Mouse (Mus musculus) hindbrain, embryonic 10.5 days (tissue): ENCODE data around the gene Urah. TPM values are rescaled to one million over a fixed set of nuclear protein-coding genes. Genes with fewer than 3 reads are reported as not detected.

Source experiments
- DNase-seq: peaks from one replicate; pipeline ENCODE4 v3.0.0-alpha.2; 2017; ENCODE audit warnings: low spot score
- H3K27ac ChIP-seq: fragments of 300-500 bp; sonication (generic); 2 replicates; pipeline ENCODE4 v1.5.1; 2016; ENCODE audit warnings: mild to moderate bottlenecking, moderate library complexity
- H3K27me3 ChIP-seq: fragments of 300-500 bp; sonication (generic); 2 replicates; pipeline ENCODE4 v1.6.1; 2016; ENCODE audit warnings: mild to moderate bottlenecking; ENCODE audit not compliant: poor library complexity, insufficient read depth, severe bottlenecking
- H3K36me3 ChIP-seq: fragments of 300-500 bp; sonication (generic); 2 replicates; pipeline ENCODE4 v1.6.1; 2016; ENCODE audit warnings: mild to moderate bottlenecking, moderate library complexity
- H3K4me1 ChIP-seq: fragments of 300-500 bp; sonication (generic); replicated peaks from 2 replicates; pipeline ENCODE4 v1.6.1; 2016; ENCODE audit warnings: mild to moderate bottlenecking
- H3K4me3 ChIP-seq: fragments of 300-500 bp; sonication (generic); 2 replicates; pipeline ENCODE4 v1.5.1; 2016; ENCODE audit warnings: mild to moderate bottlenecking, moderate library complexity
- H3K9me3 ChIP-seq: fragments of 300-500 bp; sonication (generic); 2 replicates; pipeline ENCODE4 v1.6.1; 2016; ENCODE audit warnings: mild to moderate bottlenecking, moderate library complexity
- WGBS: fragments of 180-500 bp; shearing (Covaris S2); methylation state at CpG from one replicate; pipeline ENCODE4 v1.1.7; 2016; 5-methylcytosine and 5-hydroxymethylcytosine counted together
- polyA plus RNA-seq: library from polyadenylated mRNA; unstranded; fragments of >200 nt; fragmentation: Nextera tagmentation; extraction: Ambion mirVana; gene quantifications from 2 replicates; pipeline ENCODE4 v1.2.1, GENCODE M21; 2016

Gene Urah
- polyA plus RNA-seq = 0.71 and 0.97 TPM in 2 replicates

DNA sequence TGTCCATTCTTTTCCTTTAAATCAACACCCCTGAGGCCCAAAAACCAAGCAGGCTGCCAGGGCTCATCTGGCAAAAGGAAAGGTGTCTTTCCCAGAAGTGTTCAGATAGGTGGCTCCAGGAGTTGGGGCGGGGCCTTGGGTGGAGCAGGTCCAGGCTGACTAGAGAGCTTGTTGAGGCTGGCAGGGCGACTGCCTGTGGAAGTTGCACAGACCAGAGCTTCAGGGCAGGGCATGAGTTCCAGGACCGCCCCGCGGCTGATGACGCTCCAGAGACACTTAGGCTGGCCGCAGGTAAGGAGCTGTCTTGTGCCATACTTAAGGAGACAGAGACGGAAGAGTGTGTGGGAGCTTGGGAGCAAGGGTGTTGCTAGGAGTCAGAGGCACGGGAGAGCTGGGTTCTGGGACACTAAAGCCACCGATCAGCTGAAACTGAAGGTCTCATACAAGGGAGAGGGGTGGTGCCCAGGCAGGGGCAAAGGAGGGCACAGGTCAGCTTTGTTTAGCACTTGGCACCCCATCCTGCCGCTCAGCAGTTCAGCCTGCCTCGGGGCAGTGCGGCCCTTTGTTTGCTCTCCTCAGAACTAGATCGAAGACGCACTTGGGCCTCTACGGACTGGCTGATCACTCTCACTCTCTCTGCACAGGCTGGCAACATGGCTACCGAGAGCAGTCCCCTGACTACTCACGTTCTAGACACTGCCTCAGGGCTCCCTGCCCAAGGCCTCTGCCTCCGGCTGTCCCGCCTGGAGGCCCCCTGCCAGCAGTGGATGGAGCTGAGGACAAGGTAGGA, at the start of gene Urah:
TSS of gene Urah (plus strand) at position 51 of the 790 bp plus-strand sequence.
- H3K9me3 ChIP-seq = no peaks in the 10 kb centered on the region
- H3K27ac ChIP-seq = 0 out of 2 replicates have a peak within 1 kb of the TSS, but pooled peaks have one; percentile 36
- DNase-seq = no peak
- peaks cover 16% of the 10 kb centered on the region; the same call in 1 of the 2 replicates for H3K27me3 ChIP-seq
- H3K36me3 ChIP-seq = no peaks in the 10 kb centered on the region
- WGBS = 49% methylated on average over 20 of the region's 20 CpGs
- 0 out of 2 replicates have a peak, but pooled peaks cover 4% of the 10 kb centered on the region for H3K4me1 ChIP-seq
- H3K4me3 ChIP-seq = no peak within 1 kb of the TSS

DNA sequence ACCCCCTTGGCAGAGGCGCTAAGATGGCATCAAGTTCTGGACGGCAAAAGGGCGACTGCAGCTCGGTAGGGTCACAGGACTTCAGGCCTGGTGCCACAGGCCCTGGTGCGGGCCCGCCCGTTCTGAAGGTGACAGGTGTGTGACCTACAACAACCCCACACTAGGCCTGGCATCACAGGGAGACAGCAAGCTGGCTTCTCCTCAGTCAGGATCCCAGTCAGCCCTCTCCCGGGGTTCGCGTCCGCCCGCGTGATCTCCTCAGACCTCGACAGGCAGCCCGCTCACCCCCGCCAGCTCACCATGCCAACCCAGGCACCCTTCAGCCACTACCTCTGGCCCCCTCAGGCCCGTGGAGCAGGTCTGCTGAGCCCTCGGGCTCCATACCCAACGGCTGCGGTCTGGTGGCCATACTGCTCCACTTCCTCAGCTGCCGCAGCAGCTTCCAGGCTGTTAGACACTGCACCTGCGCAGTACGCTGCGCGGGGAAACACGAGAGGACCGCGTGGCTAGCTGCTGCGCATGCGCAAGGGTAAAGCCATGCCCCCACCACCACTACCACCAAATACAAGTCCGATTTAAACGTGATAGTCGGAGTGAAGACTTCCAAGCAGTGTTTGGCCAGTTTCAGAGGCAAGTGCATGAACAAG, 47.3 kb upstream of the Urah start, which contains the start of gene Syce1:
TSS of gene Syce1 (minus strand) at position 447 of the 647 bp plus-strand sequence.
- Histone ChIP-seq H3K9me3 (0 out of 2 replicates have a peak, but pooled peaks cover 3% of the 10 kb centered on the region), H3K4me1 (no peaks in the 10 kb centered on the region), H3K27me3 (no peaks in the 10 kb centered on the region), H3K27ac (no peak within 1 kb of the TSS), H3K36me3 (no peaks in the 10 kb centered on the region), H3K4me3 (no peak within 1 kb of the TSS)
- no peak for DNase-seq
- 81% methylated on average over 33 of the region's 33 CpGs for WGBS

DNA sequence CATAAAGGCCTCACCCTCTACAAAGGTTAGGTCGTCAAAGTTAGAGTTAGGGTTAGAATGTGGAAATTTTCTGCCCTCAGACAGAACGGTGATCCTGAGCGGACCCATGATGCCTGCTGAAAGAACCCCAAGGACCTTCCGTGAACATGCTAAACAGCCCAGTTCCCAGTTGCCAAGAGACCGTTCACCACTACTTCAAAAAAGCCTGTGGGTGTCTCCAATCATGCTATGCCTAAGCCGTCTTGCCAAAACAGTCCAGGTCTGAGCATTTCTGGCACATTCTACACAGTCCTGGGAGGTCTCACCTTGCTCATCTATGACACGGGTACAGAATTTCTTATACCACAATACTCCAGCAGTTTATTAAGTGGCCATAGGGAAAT, 46.8 kb upstream of the Urah start:
- 87% methylated on average over 7 of the region's 7 CpGs for WGBS
- Histone ChIP-seq H3K36me3 (no peaks in the 10 kb centered on the region), H3K9me3 (0 out of 2 replicates have a peak, but pooled peaks cover 3% of the 10 kb centered on the region), H3K27me3 (no peaks in the 10 kb centered on the region), H3K4me1 (no peaks in the 10 kb centered on the region), H3K27ac (no peak overlapping the region), H3K4me3 (no peak overlapping the region)
- DNase-seq = no peak

DNA sequence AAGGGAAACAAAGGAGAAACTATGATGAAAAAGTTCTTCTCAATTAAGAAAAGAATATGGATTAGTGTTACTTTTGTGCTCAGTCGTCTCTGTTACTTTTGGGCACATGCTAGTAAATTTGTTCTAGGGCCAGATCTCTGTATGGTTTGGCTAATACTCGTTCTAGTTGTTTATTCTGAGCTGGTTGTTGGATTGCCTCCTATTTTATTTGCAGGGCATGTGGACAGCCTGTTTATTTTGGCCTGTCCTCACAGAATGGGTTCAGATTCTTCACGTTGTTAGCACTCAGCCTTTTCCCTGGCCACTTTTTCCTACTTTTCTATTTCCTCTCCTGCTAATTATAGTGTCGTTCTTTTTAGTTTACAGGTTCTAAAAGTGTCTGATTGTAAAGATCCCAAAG, 41.3 kb upstream of the Urah start:
- Histone ChIP-seq H3K9me3 (no peaks in the 10 kb centered on the region), H3K36me3 (no peaks in the 10 kb centered on the region), H3K27me3 (no peaks in the 10 kb centered on the region), H3K27ac (no peak overlapping the region), H3K4me1 (no peaks in the 10 kb centered on the region), H3K4me3 (no peak overlapping the region)
- 82% methylated on average over 4 of the region's 4 CpGs for WGBS
- DNase-seq = no peak

DNA sequence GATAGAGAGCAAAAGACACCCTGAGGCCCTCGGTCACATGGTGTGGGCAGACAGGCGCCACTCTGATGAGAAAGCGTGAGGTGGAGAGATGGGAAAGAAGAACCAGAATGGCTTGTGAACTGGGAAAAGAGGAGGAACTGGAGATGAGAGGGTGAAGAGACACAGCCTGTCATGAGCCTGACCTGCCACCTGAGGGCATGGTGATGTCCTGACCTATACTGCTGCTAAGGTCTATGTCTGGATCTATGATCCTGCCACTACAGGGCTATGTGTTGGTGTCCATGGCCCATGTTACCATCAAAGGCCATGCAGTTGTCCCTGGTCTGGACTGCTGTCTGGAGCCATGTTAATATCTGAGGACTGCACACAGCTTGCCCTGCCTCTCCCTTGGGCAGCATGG, 37.2 kb upstream of the Urah start:
- WGBS = 87% methylated on average over 3 of the region's 3 CpGs
- no peaks in the 10 kb centered on the region for H3K9me3 ChIP-seq
- no peak for DNase-seq
- H3K4me1 ChIP-seq = no peaks in the 10 kb centered on the region
- no peaks in the 10 kb centered on the region for H3K27me3 ChIP-seq
- no peak overlapping the region for H3K4me3 ChIP-seq
- H3K36me3 ChIP-seq = no peaks in the 10 kb centered on the region
- H3K27ac ChIP-seq = no peak overlapping the region

DNA sequence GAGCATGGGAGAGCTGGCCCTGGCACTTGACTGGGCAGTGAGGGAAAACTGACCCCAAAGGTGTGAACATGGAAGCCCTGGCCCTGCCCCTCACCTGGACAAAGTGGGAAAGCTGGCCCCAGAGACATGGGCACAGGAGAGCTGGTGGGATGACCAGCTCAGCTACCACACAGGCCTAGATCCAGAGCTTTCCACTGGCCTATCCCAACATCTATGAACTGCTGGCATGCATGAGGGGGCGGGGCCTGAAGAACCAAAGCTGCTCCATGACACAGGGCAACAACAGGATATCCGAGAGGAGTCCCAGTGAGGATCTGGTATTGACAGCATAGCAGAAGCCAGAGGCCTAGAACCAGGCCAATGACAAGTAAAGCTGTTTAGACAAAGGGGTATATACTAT, 36.6 kb upstream of the Urah start:
- H3K4me1 ChIP-seq = no peaks in the 10 kb centered on the region
- no peaks in the 10 kb centered on the region for H3K27me3 ChIP-seq
- H3K9me3 ChIP-seq = no peaks in the 10 kb centered on the region
- H3K4me3 ChIP-seq = no peak overlapping the region
- H3K27ac ChIP-seq = no peak overlapping the region
- 72% methylated on average over 2 of the region's 2 CpGs for WGBS
- no peak for DNase-seq
- H3K36me3 ChIP-seq = no peaks in the 10 kb centered on the region

DNA sequence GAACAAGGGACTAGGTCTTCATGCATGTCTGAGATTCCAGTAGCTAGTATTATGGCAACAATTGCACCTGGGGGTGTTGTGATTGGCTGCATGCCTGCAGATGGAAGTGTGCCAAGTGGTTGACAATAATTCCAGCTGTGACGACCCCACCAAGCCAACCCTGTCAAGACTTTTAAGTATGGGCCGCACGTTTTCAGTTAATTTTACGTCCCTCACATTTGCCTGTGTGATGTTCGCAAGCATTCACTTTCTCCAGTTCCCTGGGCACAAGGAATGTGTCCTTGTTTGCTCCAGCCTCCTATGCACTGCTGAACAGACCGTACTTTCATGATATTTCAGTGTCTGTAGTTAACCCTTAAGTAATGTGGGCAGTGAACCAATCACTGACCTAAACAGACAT, 32.2 kb upstream of the Urah start:
- DNase-seq = no peak
- 82% methylated on average over 6 of the region's 6 CpGs for WGBS
- no peaks in the 10 kb centered on the region for H3K4me1 ChIP-seq

DNA sequence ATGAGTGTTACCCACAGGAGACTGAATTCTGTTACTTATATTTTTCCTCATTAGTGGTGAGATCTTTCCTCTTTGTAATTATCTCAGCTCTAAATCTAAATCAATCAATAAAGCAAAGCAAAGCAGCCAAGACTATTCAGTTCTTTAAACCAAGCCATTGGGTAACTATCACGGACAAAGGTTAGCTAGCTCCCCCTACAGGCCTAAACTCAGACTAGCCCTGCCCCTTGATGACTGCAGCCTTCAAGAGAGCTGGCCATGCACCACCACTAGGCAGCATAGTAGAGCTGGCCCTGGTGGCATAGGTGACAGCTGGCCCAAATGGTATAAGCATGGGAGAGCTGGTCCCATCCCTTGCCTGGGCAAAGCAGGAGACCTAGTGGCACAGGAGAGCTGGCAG, 29.1 kb upstream of the Urah start:
- peaks cover 5% of the 10 kb centered on the region for H3K36me3 ChIP-seq
- no peaks in the 10 kb centered on the region for H3K27me3 ChIP-seq
- no peaks in the 10 kb centered on the region for H3K4me1 ChIP-seq
- no peaks in the 10 kb centered on the region for H3K9me3 ChIP-seq
- H3K4me3 ChIP-seq = no peak overlapping the region
- peak; percentile 23 for DNase-seq
- 13% methylated on average over 1 of the region's 1 CpGs for WGBS
- H3K27ac ChIP-seq = no peak overlapping the region

More for the DNA sequence above, 32.2 kb upstream of the Urah start:
- no peaks in the 10 kb centered on the region for H3K27me3 ChIP-seq
- no peaks in the 10 kb centered on the region for H3K36me3 ChIP-seq
- no peaks in the 10 kb centered on the region for H3K9me3 ChIP-seq
- no peak overlapping the region for H3K27ac ChIP-seq
- no peak overlapping the region for H3K4me3 ChIP-seq

DNA sequence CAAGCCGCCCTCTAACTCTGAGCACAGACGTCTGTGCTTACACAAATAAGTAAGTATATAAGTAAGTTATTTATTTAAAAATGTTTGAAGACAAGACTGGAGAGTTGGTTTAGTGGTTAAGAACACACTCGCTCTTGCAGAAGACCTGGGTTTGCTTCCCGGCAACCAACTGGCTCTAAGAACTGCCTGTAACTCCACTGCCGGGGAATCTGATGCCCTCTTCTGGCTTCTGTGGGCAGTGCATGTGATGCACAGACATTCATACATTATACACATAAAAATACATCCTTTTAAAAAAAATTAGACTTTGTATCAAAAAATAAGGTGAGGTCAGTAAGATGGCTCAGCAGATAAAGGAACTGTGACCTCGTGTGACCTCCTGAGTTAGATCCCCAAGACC, 24.3 kb upstream of the Urah start:
- Histone ChIP-seq H3K27ac (no peak overlapping the region), H3K4me1 (no peaks in the 10 kb centered on the region), H3K27me3 (no peaks in the 10 kb centered on the region), H3K9me3 (no peaks in the 10 kb centered on the region), H3K4me3 (no peak overlapping the region), H3K36me3 (peaks cover 29% of the 10 kb centered on the region)
- DNase-seq = no peak
- 90% methylated on average over 6 of the region's 6 CpGs for WGBS

DNA sequence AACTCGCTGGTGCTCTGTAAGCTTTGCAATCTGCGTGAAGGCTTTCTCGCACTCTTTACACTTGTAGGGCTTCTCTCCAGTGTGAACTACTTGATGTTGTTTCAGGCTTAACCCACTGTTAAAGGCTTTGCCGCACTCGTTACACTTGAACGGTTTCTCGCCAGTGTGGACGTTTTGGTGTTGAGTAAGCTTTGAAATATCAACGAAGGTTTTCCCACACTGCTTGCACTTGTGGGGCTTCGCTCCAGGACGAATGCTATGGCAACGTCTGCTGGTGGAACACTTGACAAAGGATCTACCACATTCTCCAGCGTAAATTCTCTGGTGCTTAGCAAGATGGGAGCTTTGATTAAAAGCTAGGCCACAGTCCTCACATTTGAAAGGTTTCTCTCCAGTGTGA, 23.1 kb upstream of the Urah start:
- H3K4me3 ChIP-seq = no peak overlapping the region
- peaks cover 29% of the 10 kb centered on the region for H3K36me3 ChIP-seq
- H3K27me3 ChIP-seq = no peaks in the 10 kb centered on the region
- no peak for DNase-seq
- H3K9me3 ChIP-seq = no peaks in the 10 kb centered on the region
- WGBS = 88% methylated on average over 13 of the region's 13 CpGs
- H3K27ac ChIP-seq = no peak overlapping the region
- H3K4me1 ChIP-seq = no peaks in the 10 kb centered on the region

DNA sequence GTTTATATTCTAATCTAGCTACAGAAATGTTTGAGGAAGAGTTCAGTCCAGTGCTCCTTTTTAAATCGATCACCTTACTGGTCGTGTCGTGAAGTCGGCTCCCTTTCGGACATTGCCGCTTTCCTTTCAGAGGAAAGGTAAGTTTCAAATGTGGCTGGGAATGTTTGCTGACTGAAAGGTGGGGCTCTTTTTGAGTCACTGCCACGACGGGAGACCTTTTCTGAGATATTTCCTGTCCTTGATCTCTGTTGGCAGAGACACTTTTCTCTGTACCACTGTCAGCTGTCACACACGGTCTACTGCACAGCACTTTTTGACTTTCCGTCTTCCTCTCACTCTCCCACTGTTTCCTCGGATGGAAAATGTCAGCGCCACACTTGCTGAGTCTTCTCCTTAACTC, 22.0 kb upstream of the Urah start:
- Histone ChIP-seq H3K27ac (no peak overlapping the region), H3K27me3 (no peaks in the 10 kb centered on the region), H3K9me3 (no peaks in the 10 kb centered on the region), H3K4me3 (no peak overlapping the region), H3K4me1 (no peaks in the 10 kb centered on the region), H3K36me3 (peaks cover 29% of the 10 kb centered on the region)
- WGBS = 89% methylated on average over 12 of the region's 12 CpGs
- DNase-seq = no peak

DNA sequence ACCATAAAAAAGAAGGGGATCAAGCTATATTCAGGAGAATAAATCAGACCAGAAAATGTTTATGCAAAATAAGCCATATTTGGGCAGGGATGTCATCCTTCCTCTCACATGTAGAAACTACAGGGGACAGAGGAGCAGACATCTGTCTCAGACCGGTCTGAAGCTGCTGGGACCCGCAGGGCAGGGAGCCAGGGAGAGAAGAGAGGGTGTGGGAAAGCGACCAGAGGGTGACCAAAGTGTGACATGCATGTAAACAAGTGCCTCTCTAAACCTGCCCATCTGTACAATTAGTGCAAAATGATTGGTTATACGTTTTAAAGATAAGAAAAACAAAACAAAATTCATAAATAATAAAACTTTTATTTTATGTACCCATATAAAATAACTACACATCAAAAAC, 14.6 kb upstream of the Urah start:
- DNase-seq = no peak
- H3K27me3 ChIP-seq = no peaks in the 10 kb centered on the region
- H3K9me3 ChIP-seq = no peaks in the 10 kb centered on the region
- WGBS = 75% methylated on average over 4 of the region's 4 CpGs
- no peaks in the 10 kb centered on the region for H3K36me3 ChIP-seq
- H3K4me3 ChIP-seq = no peak overlapping the region
- peaks cover 9% of the 10 kb centered on the region; the same call in 1 of the 2 replicates for H3K4me1 ChIP-seq
- no peak overlapping the region for H3K27ac ChIP-seq

DNA sequence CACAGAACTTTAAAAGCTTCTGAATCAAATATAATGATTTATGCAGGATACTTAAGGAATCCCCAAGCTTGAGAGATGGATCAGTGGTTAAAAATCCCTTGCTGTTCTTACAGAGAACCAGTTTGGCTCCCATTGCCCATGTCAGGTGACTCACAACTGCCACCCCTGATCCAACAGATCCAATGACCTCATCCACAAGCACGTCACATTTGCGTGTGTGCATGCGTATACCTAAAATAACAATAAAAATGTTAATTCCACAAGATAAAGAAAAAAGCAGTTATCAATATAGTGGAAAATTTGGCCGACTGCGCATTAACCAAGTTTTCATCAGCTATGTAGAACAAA, 13.5 kb upstream of the Urah start:
- Histone ChIP-seq H3K4me1 (peaks cover 9% of the 10 kb centered on the region; the same call in 1 of the 2 replicates), H3K36me3 (no peaks in the 10 kb centered on the region), H3K4me3 (peak overlapping the region; percentile 64), H3K9me3 (no peaks in the 10 kb centered on the region), H3K27me3 (no peaks in the 10 kb centered on the region), H3K27ac (no peak overlapping the region)
- DNase-seq = no peak
- 50% methylated on average over 5 of the region's 5 CpGs for WGBS
